Mouse (Mus musculus) heart, adult 2 months (tissue): ENCODE measurements at regions not wholly inside any gene's neighbourhood (a gene's known extent, or its start where the extent isn't known, plus 50 kb on each side); places are given as distances from the start of the nearest gene placed in this dataset.
A peak's percentile ranks its signal among the peaks of the same experiment; 100 is the strongest.

Experiments
- DNase-seq, 2 experiments: peaks; one replicate each; pipeline ENCODE4 v3.0.0; 2021
- H3K27ac ChIP-seq: fragments of 200-600 bp; 2 replicates; pipeline ENCODE4 v1.8.1; 2022
- H3K27me3 ChIP-seq: fragments of 200-500 bp; 2 replicates; pipeline ENCODE4 v1.6.1; 2012; ENCODE audit warnings: mild to moderate bottlenecking, low read length, inconsistent platforms, mixed read lengths; ENCODE audit not compliant: control insufficient read depth, insufficient read depth
- H3K36me3 ChIP-seq: fragments of 200-500 bp; 2 replicates; pipeline ENCODE4 v1.6.1; 2012; ENCODE audit warnings: low read length, inconsistent platforms; ENCODE audit not compliant: control insufficient read depth, insufficient read depth
- H3K4me1 ChIP-seq: fragments of 200-500 bp; 2 replicates; pipeline ENCODE4 v1.6.1; 2011; ENCODE audit warnings: low read length; ENCODE audit not compliant: control insufficient read depth, insufficient read depth
- H3K4me3 ChIP-seq: fragments of 200-600 bp; 2 replicates; pipeline ENCODE4 v1.8.1; 2022
- H3K79me2 ChIP-seq: fragments of 200-500 bp; replicated peaks from 2 replicates; pipeline ENCODE4 v1.6.1; 2012; ENCODE audit warnings: mild to moderate bottlenecking, inconsistent platforms, low read length, moderate library complexity, mixed read lengths; ENCODE audit not compliant: control insufficient read depth, insufficient read depth
- H3K9ac ChIP-seq: fragments of 200-500 bp; 2 replicates; pipeline ENCODE4 v1.6.1; 2012; ENCODE audit warnings: low read depth, mild to moderate bottlenecking, control low read depth, inconsistent platforms, low read length, mixed read lengths
- CTCF ChIP-seq: fragments of 200-600 bp; IDR thresholded peaks from 2 replicates; pipeline ENCODE4 v1.8.1; 2022; ENCODE audit warnings: antibody characterized with exemption, mild to moderate bottlenecking, moderate library complexity
- EP300 ChIP-seq: fragments of 200-500 bp; IDR thresholded peaks from 2 replicates; pipeline ENCODE4 v1.6.1; 2011; ENCODE audit warnings: low read depth, low read length, control low read depth; ENCODE audit not compliant: insufficient read depth
- POLR2A ChIP-seq: fragments of 200-500 bp; IDR thresholded peaks from 2 replicates; pipeline ENCODE4 v1.6.1; 2011; ENCODE audit warnings: mild to moderate bottlenecking, low read depth, low read length, control low read depth; ENCODE audit not compliant: insufficient read depth
- WGBS: fragments of 180-500 bp; shearing (Covaris S2); methylation state at CpG from one replicate; pipeline ENCODE4 v1.1.7; 2018; 5-methylcytosine and 5-hydroxymethylcytosine counted together
- intact Hi-C: fragments of 180-260 bp; cut with DNase I; formaldehyde crosslinking; loops from one replicate; pipeline ENCODE4 v1.15.1; 2025

- H3K27me3 ChIP-seq = no peaks in the 10 kb centered on the region
- H3K9ac ChIP-seq = no peak overlapping the region
- no peak overlapping the region for H3K4me3 ChIP-seq
- intact Hi-C loops = no loop called here
- no peak for DNase-seq
- TF ChIP-seq EP300 (no peak), POLR2A (no peak), CTCF (peak; percentile 29)
- H3K36me3 ChIP-seq = no peaks in the 10 kb centered on the region
- no peaks in the 10 kb centered on the region for H3K79me2 ChIP-seq
- no peaks in the 10 kb centered on the region for H3K4me1 ChIP-seq
- no peak overlapping the region for H3K27ac ChIP-seq
- 67% methylated on average over 2 of the region's 2 CpGs for WGBS
Measured at GRCm38 (mm10) chr10:91528305-91528704, 347.2 kb upstream of the Tmpo start.

- intact Hi-C loops = no loop called here
- H3K79me2 ChIP-seq = no peaks in the 10 kb centered on the region
- H3K27me3 ChIP-seq = no peaks in the 10 kb centered on the region
Measured at GRCm38 (mm10) chr10:91521168-91521567, 340.1 kb upstream of the Tmpo start.

GRCm38 (mm10) chr10:91515021-91515371 lies 333.9 kb upstream of the Tmpo start:
- H3K27ac ChIP-seq = no peak overlapping the region
- WGBS = 73% methylated on average over 2 of the region's 2 CpGs
- H3K27me3 ChIP-seq = no peaks in the 10 kb centered on the region
- TF ChIP-seq EP300 = no peak
- no peak for TF ChIP-seq CTCF
- TF ChIP-seq POLR2A = no peak
- intact Hi-C loops = no loop called here
- H3K4me3 ChIP-seq = no peak overlapping the region
- H3K9ac ChIP-seq = no peak overlapping the region
- H3K4me1 ChIP-seq = no peaks in the 10 kb centered on the region
- no peaks in the 10 kb centered on the region for H3K36me3 ChIP-seq
- no peak for DNase-seq
- no peaks in the 10 kb centered on the region for H3K79me2 ChIP-seq

More at GRCm38 (mm10) chr10:91521168-91521567, 340.1 kb upstream of the Tmpo start:
- H3K27ac ChIP-seq = no peak overlapping the region
- DNase-seq = no peak
- no peak overlapping the region for H3K9ac ChIP-seq
- no peak overlapping the region for H3K4me3 ChIP-seq
- H3K36me3 ChIP-seq = no peaks in the 10 kb centered on the region
- 90% methylated on average over 2 of the region's 2 CpGs for whole genome bisulfite sequencing
- H3K4me1 ChIP-seq = no peaks in the 10 kb centered on the region
- no peak for TF ChIP-seq POLR2A
- no peak for TF ChIP-seq CTCF
- no peak for TF ChIP-seq EP300

- intact Hi-C loops = no loop called here
- TF ChIP-seq CTCF (no peak), POLR2A (no peak), EP300 (no peak)
- no peak overlapping the region for H3K27ac ChIP-seq
- no peak for DNase-seq
- H3K9ac ChIP-seq = no peak overlapping the region
- 84% methylated on average over 9 of the region's 9 CpGs for WGBS
- no peaks in the 10 kb centered on the region for H3K27me3 ChIP-seq
- no peaks in the 10 kb centered on the region for H3K36me3 ChIP-seq
- H3K79me2 ChIP-seq = no peaks in the 10 kb centered on the region
- H3K4me1 ChIP-seq = no peaks in the 10 kb centered on the region
- no peak overlapping the region for H3K4me3 ChIP-seq
Measured at GRCm38 (mm10) chr10:91514163-91515020, 333.3 kb upstream of the Tmpo start.

GRCm38 (mm10) chr10:91507038-91507437 lies 325.9 kb upstream of the Tmpo start:
- TF ChIP-seq EP300 = no peak
- TF ChIP-seq CTCF = peak; percentile 35
- H3K79me2 ChIP-seq = no peaks in the 10 kb centered on the region
- intact Hi-C loops = loop anchor here (5.0 to 10.0 kb wide), 2 partner anchors 60 to 192 kb away; no protein-coding TSS in a partner anchor
- no peaks in the 10 kb centered on the region for H3K36me3 ChIP-seq
- peak; percentile 28 to 41 for DNase-seq
- no peaks in the 10 kb centered on the region for H3K27me3 ChIP-seq
- H3K9ac ChIP-seq = no peak overlapping the region
- H3K27ac ChIP-seq = peak overlapping the region; percentile 61
- H3K4me3 ChIP-seq = no peak overlapping the region
- no peaks in the 10 kb centered on the region for H3K4me1 ChIP-seq
- WGBS = 52% methylated on average over 7 of the region's 7 CpGs

- H3K79me2 ChIP-seq = no peaks in the 10 kb centered on the region
- DNase-seq = no peak
- 78% methylated on average over 12 of the region's 12 CpGs for WGBS
- TF ChIP-seq POLR2A = no peak
- TF ChIP-seq EP300 = no peak
- no peak for TF ChIP-seq CTCF
- no peaks in the 10 kb centered on the region for H3K4me1 ChIP-seq
- H3K27ac ChIP-seq = no peak overlapping the region
- H3K27me3 ChIP-seq = no peaks in the 10 kb centered on the region
- no peak overlapping the region for H3K9ac ChIP-seq
- H3K4me3 ChIP-seq = no peak overlapping the region
- H3K36me3 ChIP-seq = no peaks in the 10 kb centered on the region
- intact Hi-C loops = loop anchor here (5.0 to 10.0 kb wide), 2 partner anchors 58 to 190 kb away; no protein-coding TSS in a partner anchor
Measured at GRCm38 (mm10) chr10:91504891-91505290, 323.8 kb upstream of the Tmpo start.
